Mouse (Mus musculus): ENCODE measurements around the gene Podn. TPM values are rescaled to one million over a fixed set of nuclear protein-coding genes. Genes with fewer than 3 reads are reported as not detected.
A peak's percentile ranks its signal among the peaks of the same experiment; 100 is the strongest.
"Not testable (repeated sequence)": the region's sequence is repeated elsewhere in the genome, so short reads cannot be mapped to it uniquely, and the experiment has no call there.

The Podn gene
- polyA plus RNA-seq (2015; fragmentation: Nextera tagmentation; extraction: Ambion mirVana): 0.18 and 0.25 TPM in 2 replicates

GRCm38 (mm10) chr4:108096345-108096744 lies at the start of gene Podn:
TSS of gene Podn (minus strand) at chr4:108096445.
- Histone ChIP-seq H3K36me3 (peaks cover 15% of the 10 kb centered on the region), H3K9ac (no peak within 1 kb of the TSS), H3K9me3 (no peaks in the 10 kb centered on the region), H3K4me2 (no peak within 1 kb of the TSS), H3K27me3 (no peaks in the 10 kb centered on the region), H3K4me3 (no peak within 1 kb of the TSS), H3K4me1 (replicated peaks) (no peaks in the 10 kb centered on the region), H3K27ac (replicated peaks) (no peak within 1 kb of the TSS)
- WGBS: 90% methylated on average over 4 of the region's 4 CpGs
- ATAC-seq (ENCODE audit: low read depth): no peak

- not testable (repeated sequence) for ATAC-seq (ENCODE audit: low read depth); H3K36me3 ChIP-seq; H3K4me3 ChIP-seq; H3K9me3 ChIP-seq; H3K9ac ChIP-seq; H3K27me3 ChIP-seq; H3K4me2 ChIP-seq; H3K27ac ChIP-seq (replicated peaks); H3K4me1 ChIP-seq (replicated peaks)
- 49% methylated on average over 3 of the region's 3 CpGs for WGBS
Observed at GRCm38 (mm10) chr4:108145554-108145953, 49.3 kb upstream of the Podn start.

GRCm38 (mm10) chr4:108144880-108145279 lies 48.6 kb upstream of the Podn start, which contains the start of gene Scp2:
TSS of gene Scp2 (minus strand) at chr4:108144998.
- Histone ChIP-seq H3K4me2 (no peak within 1 kb of the TSS), H3K4me3 (no peak within 1 kb of the TSS), H3K4me1 (replicated peaks) (no peaks in the 10 kb centered on the region), H3K9ac (no peak within 1 kb of the TSS), H3K36me3 (no peaks in the 10 kb centered on the region), H3K9me3 (no peaks in the 10 kb centered on the region), H3K27ac (replicated peaks) (no peak within 1 kb of the TSS), H3K27me3 (no peaks in the 10 kb centered on the region)
- ATAC-seq (ENCODE audit: low read depth): no peak
- WGBS: 90% methylated on average over 1 of the region's 1 CpGs

- H3K4me1 ChIP-seq (replicated peaks): no peaks in the 10 kb centered on the region
- H3K9ac ChIP-seq: no peak overlapping the region
- H3K27me3 ChIP-seq: no peaks in the 10 kb centered on the region
- no peaks in the 10 kb centered on the region for H3K9me3 ChIP-seq
- no peaks in the 10 kb centered on the region for H3K36me3 ChIP-seq
- H3K27ac ChIP-seq (replicated peaks): no peak overlapping the region
- H3K4me3 ChIP-seq: no peak overlapping the region
- H3K4me2 ChIP-seq: no peak overlapping the region
- no peak for ATAC-seq (ENCODE audit: low read depth)
Observed at GRCm38 (mm10) chr4:108143778-108144177, 47.5 kb upstream of the Podn start.

- H3K36me3 ChIP-seq: not testable (repeated sequence)
- 87% methylated on average over 2 of the region's 2 CpGs for WGBS
Observed at GRCm38 (mm10) chr4:108143178-108143577, 46.9 kb upstream of the Podn start.

GRCm38 (mm10) chr4:108136938-108137337 lies 40.7 kb upstream of the Podn start:
- 90% methylated on average over 5 of the region's 5 CpGs for WGBS
- H3K27ac ChIP-seq (replicated peaks): no peak overlapping the region
- no peaks in the 10 kb centered on the region for H3K9me3 ChIP-seq
- no peaks in the 10 kb centered on the region for H3K36me3 ChIP-seq
- no peak overlapping the region for H3K4me3 ChIP-seq
- H3K9ac ChIP-seq: no peak overlapping the region
- ATAC-seq (ENCODE audit: low read depth): no peak
- H3K4me2 ChIP-seq: no peak overlapping the region
- H3K4me1 ChIP-seq (replicated peaks): no peaks in the 10 kb centered on the region
- no peaks in the 10 kb centered on the region for H3K27me3 ChIP-seq

More at GRCm38 (mm10) chr4:108143178-108143577, 46.9 kb upstream of the Podn start:
- not testable (repeated sequence) for H3K4me1 ChIP-seq (replicated peaks); H3K27me3 ChIP-seq; H3K27ac ChIP-seq (replicated peaks); ATAC-seq (ENCODE audit: low read depth); H3K4me2 ChIP-seq; H3K4me3 ChIP-seq; H3K9ac ChIP-seq; H3K9me3 ChIP-seq

GRCm38 (mm10) chr4:108130452-108130851 lies 34.2 kb upstream of the Podn start:
- Histone ChIP-seq H3K4me2 (no peak overlapping the region), H3K9me3 (no peaks in the 10 kb centered on the region), H3K9ac (no peak overlapping the region), H3K4me1 (replicated peaks) (no peaks in the 10 kb centered on the region), H3K27ac (replicated peaks) (no peak overlapping the region), H3K36me3 (no peaks in the 10 kb centered on the region), H3K4me3 (no peak overlapping the region), H3K27me3 (no peaks in the 10 kb centered on the region)
- WGBS: 95% methylated on average over 3 of the region's 3 CpGs
- no peak for ATAC-seq (ENCODE audit: low read depth)

- no peaks in the 10 kb centered on the region for H3K36me3 ChIP-seq
- no peak overlapping the region for H3K4me2 ChIP-seq
- H3K27ac ChIP-seq (replicated peaks): no peak overlapping the region
- H3K9me3 ChIP-seq: no peaks in the 10 kb centered on the region
- WGBS: 95% methylated on average over 2 of the region's 2 CpGs
- H3K9ac ChIP-seq: no peak overlapping the region
- no peak for ATAC-seq (ENCODE audit: low read depth)
- no peaks in the 10 kb centered on the region for H3K4me1 ChIP-seq (replicated peaks)
- H3K27me3 ChIP-seq: no peaks in the 10 kb centered on the region
- H3K4me3 ChIP-seq: no peak overlapping the region
Observed at GRCm38 (mm10) chr4:108128339-108128738, 32.1 kb upstream of the Podn start.

- H3K4me2 ChIP-seq: no peak overlapping the region
- no peaks in the 10 kb centered on the region for H3K36me3 ChIP-seq
- no peaks in the 10 kb centered on the region for H3K9me3 ChIP-seq
- no peak overlapping the region for H3K27ac ChIP-seq (replicated peaks)
- H3K27me3 ChIP-seq: no peaks in the 10 kb centered on the region
- H3K4me3 ChIP-seq: no peak overlapping the region
- WGBS: 93% methylated on average over 5 of the region's 5 CpGs
- no peaks in the 10 kb centered on the region for H3K4me1 ChIP-seq (replicated peaks)
- H3K9ac ChIP-seq: no peak overlapping the region
- no peak for ATAC-seq (ENCODE audit: low read depth)
Observed at GRCm38 (mm10) chr4:108127516-108127915, 31.3 kb upstream of the Podn start.

GRCm38 (mm10) chr4:108126260-108126659 lies 30.0 kb upstream of the Podn start:
- Histone ChIP-seq H3K4me3 (no peak overlapping the region), H3K36me3 (no peaks in the 10 kb centered on the region), H3K27ac (replicated peaks) (no peak overlapping the region), H3K9ac (no peak overlapping the region), H3K27me3 (no peaks in the 10 kb centered on the region), H3K9me3 (no peaks in the 10 kb centered on the region), H3K4me2 (no peak overlapping the region), H3K4me1 (replicated peaks) (no peaks in the 10 kb centered on the region)
- WGBS: 87% methylated on average over 4 of the region's 4 CpGs
- no peak for ATAC-seq (ENCODE audit: low read depth)

GRCm38 (mm10) chr4:108124104-108124503 lies 27.9 kb upstream of the Podn start:
- Histone ChIP-seq H3K27ac (replicated peaks) (no peak overlapping the region), H3K4me2 (no peak overlapping the region), H3K4me1 (replicated peaks) (no peaks in the 10 kb centered on the region), H3K36me3 (no peaks in the 10 kb centered on the region), H3K9me3 (no peaks in the 10 kb centered on the region), H3K4me3 (no peak overlapping the region), H3K27me3 (no peaks in the 10 kb centered on the region), H3K9ac (no peak overlapping the region)
- 96% methylated on average over 1 of the region's 1 CpGs for WGBS
- no peak for ATAC-seq (ENCODE audit: low read depth)

- no peaks in the 10 kb centered on the region for H3K4me1 ChIP-seq (replicated peaks)
- H3K4me2 ChIP-seq: peak overlapping the region; percentile 55
- H3K27me3 ChIP-seq: no peaks in the 10 kb centered on the region
- H3K9ac ChIP-seq: peak overlapping the region; percentile 72
- WGBS: 13% methylated on average over 44 of the region's 45 CpGs
- H3K4me3 ChIP-seq: peak overlapping the region; percentile 51
- H3K36me3 ChIP-seq: no peaks in the 10 kb centered on the region
- H3K27ac ChIP-seq (replicated peaks): peak overlapping the region; percentile 64
- no peaks in the 10 kb centered on the region for H3K9me3 ChIP-seq
- ATAC-seq (ENCODE audit: low read depth): peak; percentile 94
Observed at GRCm38 (mm10) chr4:108117924-108118876, 22.0 kb upstream of the Podn start.
